Mouse (Mus musculus): ENCODE results near the gene Serpina1c. TPM values are rescaled to one million over a fixed set of nuclear protein-coding genes. Genes with fewer than 3 reads are reported as not detected.

Serpina1c gene
- polyA plus RNA-seq (2012) = not detected in 2 replicates

GRCm38 (mm10) chr12:103904837-103905340 is at the start of gene Serpina1c:
Gene Serpina1c, minus strand, starts transcription at chr12:103904887.

GRCm38 (mm10) chr12:103863101-103863974 is 41.3 kb downstream of the Serpina1c start, which contains the start of gene Serpina1a:
Gene Serpina1a, minus strand, starts transcription at chr12:103863562.

Other genes starting within 250 kb of the Serpina1c start
- not detected in 2 replicates for gene Serpina6, start 247.7 kb downstream of the Serpina1c start, polyA plus RNA-seq (2012)
- gene Serpina16, start 228.7 kb downstream of the Serpina1c start, polyA plus RNA-seq (2012) = not detected in 2 replicates
- not detected in 2 replicates for gene Serpina1f, start 209.4 kb downstream of the Serpina1c start, polyA plus RNA-seq (2012)
- gene Serpina1d, start 131.3 kb downstream of the Serpina1c start, polyA plus RNA-seq (2012) = not detected in 2 replicates
- not detected in 2 replicates for gene Serpina1b, start 74.5 kb downstream of the Serpina1c start, polyA plus RNA-seq (2012)
- gene Serpina1a, start 41.3 kb downstream of the Serpina1c start, polyA plus RNA-seq (2012) = not detected in 2 replicates
- gene Serpina1e, start 54.1 kb upstream of the Serpina1c start, polyA plus RNA-seq (2012) = not detected in 2 replicates
- gene Serpina11, start 85.1 kb upstream of the Serpina1c start, polyA plus RNA-seq (2012) = not detected in 2 replicates
- gene Serpina9, start 108.9 kb upstream of the Serpina1c start, polyA plus RNA-seq (2012) = not detected in 2 replicates
- 0.04 TPM in 1 of 2 replicates, not detected in the other for gene Serpina12, start 139.6 kb upstream of the Serpina1c start, polyA plus RNA-seq (2012)
- not detected in 2 replicates for gene Serpina5, start 196.2 kb upstream of the Serpina1c start, polyA plus RNA-seq (2012)
- not detected in 2 replicates for gene Serpina3a, start 207.8 kb upstream of the Serpina1c start, polyA plus RNA-seq (2012)
- gene Serpina3b, start 223.1 kb upstream of the Serpina1c start, polyA plus RNA-seq (2012) = 0.04 TPM in 1 of 2 replicates, not detected in the other
- 0.05 TPM in 1 of 2 replicates, not detected in the other for gene Serpina3c, start 249.0 kb upstream of the Serpina1c start, polyA plus RNA-seq (2012)

Measured in megakaryocyte-erythroid progenitor cell, adult 5 weeks (primary cell).